Mouse (Mus musculus): Measurements from ENCODE around the gene Dynlrb2.

Gene Dynlrb2

GRCm38 (mm10) chr8:116504477-116505120 is at the start of gene Dynlrb2:
Gene Dynlrb2, plus strand, starts transcription at chr8:116504974.
- DNase-seq: peak; percentile 92 to 96

DNA sequence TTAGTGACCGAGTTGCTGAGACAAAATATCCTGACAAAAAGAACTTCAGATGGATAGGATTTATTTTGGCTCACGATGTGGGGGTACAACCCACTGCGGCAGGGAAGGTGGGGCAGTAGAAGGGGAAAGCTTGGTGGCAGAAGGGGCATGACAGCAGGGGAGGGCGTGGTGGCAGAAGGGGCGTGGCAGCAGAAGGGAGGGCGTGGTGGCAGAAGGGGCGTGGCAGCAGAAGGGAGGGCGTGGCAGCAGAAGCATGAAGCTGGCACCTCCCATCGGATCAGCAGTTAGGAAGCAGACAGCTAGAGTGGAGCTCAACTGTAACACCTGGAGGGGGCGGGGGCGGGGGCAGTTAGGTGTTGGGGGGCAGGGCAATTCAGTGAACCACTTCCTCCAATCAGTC is 46.2 kb upstream of the Dynlrb2 start:
- no peak for DNase-seq

DNA sequence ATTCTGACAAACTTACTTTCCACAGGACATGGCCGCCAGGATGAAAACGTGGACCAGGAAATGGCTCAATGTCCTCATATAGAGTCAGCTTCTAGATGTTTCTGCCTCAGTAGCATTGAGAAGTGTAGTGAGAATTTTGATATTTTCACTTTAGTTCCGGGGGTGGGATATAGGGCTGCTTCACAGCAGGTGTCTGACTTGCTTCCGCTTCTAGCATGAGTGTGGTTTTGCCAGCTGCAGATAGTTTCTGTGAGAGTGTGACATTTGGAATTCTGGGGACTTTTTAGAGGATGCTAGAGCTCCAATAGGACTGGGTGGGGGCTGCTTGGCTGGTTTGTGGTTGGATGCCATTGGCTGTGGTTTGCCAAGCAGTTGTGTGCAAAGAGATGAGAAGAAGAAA is 43.3 kb upstream of the Dynlrb2 start:
- no peak for DNase-seq

GRCm38 (mm10) chr8:116466586-116466985 is 38.2 kb upstream of the Dynlrb2 start:
- DNase-seq: no peak

DNA sequence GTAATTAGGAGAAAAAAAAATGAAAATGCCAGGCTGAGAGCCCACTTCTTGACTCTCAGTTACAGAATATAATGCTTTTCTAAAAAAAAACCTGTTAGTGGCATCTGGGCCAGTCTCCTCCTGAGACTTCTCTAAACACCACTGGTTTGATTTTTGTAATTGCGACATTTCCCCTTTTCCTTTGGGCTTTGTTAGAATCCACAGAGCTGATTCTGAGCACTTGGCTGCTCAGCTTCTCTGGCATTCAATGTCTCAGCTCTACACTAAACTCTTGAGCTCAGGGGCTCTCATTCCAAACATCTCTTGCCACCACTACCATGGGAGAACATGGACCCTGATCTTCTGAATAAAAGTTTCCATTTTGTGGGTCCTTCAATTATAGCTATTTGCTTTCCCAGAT is 37.7 kb upstream of the Dynlrb2 start:
- no peak for DNase-seq

- DNase-seq: no peak
Measured at GRCm38 (mm10) chr8:116477941-116478340, 26.8 kb upstream of the Dynlrb2 start.

GRCm38 (mm10) chr8:116478681-116479080 is 26.1 kb upstream of the Dynlrb2 start:
- DNase-seq: no peak

DNA sequence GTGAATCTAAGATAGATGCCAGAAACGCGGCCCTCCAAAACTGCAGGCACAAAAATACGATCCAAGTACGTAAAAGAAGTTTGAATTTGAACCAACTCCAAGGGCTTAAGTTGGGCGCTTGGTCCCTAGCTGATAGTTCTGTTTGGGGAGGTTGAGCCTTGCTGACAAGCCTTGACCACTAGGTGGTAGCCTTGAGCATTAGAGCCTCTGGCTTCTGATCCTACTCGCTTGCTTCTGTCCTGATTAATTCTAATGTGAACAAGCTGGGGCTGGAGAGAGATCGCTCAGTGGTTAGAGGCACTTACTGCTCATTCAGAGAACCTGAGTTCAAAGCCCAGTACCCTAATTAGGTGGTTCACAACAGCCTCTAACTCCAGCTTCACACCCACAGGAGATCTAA is 23.9 kb upstream of the Dynlrb2 start:
- DNase-seq: peak; percentile 49 to 57

DNA sequence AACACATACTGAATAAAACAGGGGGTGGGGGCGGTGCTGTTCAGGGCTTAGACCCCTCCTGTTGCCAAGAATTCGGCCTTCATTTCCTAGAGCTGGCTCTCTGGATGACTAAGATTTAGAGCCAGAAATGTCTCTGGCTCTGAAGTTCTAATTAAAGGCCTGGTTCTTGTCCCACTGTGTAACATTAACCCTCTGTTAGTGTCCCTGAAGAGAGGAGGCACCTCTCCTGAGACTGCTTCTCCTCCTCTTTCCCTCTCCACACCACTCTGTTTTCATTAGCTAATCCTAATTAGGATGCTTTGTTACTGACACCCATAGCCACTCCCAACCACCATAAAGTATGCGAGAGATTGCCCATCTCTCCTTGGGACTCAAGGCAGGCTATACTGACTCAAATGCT is 22.0 kb upstream of the Dynlrb2 start:
- no peak for DNase-seq

DNA sequence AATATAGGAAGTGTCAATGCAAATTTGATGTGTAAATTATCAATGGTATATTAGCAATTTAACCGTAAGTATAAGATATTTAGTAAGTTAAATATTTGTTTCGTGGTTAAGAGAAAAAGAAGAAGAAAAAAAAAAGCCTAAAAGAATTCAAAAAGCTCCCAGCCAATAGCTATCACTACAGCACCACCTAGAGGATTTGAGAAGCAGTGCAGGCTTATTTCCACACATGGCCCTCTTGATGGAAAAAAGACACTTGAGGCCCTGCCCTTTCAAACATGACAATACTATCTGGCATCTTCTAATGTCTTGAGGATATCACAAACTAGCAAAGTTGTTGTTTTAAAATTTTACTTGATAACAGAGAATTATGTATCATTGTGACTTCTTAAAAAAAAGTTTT is 20.7 kb upstream of the Dynlrb2 start:
- no peak for DNase-seq

GRCm38 (mm10) chr8:116488546-116488945 is 16.2 kb upstream of the Dynlrb2 start:
- no peak for DNase-seq

GRCm38 (mm10) chr8:116500057-116500809 is 4.5 kb upstream of the Dynlrb2 start:
- DNase-seq: peak in 1 of 2 experiments; percentile 12

DNA sequence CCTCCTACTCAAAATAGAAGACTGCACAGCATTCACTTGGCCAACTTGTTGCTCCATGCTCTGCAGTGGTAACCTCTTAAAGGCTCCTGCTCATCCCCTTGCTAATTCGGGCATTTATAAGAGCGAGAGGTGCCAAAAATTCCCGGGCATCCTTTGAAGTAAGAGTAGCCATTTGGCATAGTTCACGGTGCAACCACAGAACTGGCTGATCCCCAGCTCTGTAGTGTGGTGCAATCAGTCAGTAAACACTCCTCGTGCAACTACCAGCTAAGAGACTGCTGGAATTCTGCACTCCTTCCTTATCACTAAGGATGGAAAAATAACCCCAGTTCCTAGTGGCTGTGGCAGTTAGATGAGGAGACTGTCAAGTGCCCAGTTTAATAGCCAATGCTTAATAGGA is 3.9 kb downstream of the Dynlrb2 start:
- DNase-seq: peak; percentile 88 to 90

DNA sequence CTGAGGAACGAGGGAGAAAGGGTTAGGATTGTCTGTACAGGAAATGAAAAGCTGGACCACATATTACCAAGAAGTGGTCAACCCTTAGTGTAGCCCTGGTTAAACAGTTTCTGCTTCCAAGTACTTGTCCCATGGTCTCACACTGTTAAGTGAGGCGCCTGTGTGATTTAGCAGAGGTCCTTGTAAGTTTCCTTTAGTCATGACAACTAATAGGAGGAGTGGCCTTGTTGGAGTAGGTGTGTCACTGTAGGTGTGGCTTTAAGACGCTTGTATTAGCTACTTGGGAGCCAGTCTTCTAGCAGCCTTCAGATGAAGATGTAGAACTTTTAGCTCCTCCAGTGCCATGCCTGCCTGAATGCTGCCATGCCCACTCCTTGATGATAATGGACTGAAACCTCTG is 4.5 kb downstream of the Dynlrb2 start:
- peak; percentile 59 to 77 for DNase-seq

- DNase-seq: no peak
Measured at GRCm38 (mm10) chr8:116519676-116520075, 14.9 kb downstream of the Dynlrb2 start.

- DNase-seq: no peak
Measured at GRCm38 (mm10) chr8:116521208-116521607, 16.4 kb downstream of the Dynlrb2 start.

DNA sequence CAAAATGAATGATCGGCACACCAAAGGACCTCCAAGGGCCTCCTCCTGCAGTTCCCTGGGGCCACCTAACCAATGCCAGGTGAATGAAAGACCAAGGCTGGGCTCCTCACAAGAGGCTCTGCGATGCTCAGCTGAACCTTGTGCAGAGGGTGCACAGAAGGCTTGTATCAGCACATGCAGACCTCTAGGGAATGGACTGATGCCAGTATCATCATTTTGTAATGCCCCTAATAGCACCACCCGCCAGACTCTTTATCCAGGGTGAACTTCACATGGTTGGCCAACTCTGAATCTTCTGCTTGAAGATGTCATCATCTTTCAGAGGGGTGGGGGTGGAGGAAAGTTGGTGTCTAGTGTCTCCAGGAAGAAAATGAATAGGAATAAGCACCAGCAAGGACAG is 16.9 kb downstream of the Dynlrb2 start:
- no peak for DNase-seq

DNA sequence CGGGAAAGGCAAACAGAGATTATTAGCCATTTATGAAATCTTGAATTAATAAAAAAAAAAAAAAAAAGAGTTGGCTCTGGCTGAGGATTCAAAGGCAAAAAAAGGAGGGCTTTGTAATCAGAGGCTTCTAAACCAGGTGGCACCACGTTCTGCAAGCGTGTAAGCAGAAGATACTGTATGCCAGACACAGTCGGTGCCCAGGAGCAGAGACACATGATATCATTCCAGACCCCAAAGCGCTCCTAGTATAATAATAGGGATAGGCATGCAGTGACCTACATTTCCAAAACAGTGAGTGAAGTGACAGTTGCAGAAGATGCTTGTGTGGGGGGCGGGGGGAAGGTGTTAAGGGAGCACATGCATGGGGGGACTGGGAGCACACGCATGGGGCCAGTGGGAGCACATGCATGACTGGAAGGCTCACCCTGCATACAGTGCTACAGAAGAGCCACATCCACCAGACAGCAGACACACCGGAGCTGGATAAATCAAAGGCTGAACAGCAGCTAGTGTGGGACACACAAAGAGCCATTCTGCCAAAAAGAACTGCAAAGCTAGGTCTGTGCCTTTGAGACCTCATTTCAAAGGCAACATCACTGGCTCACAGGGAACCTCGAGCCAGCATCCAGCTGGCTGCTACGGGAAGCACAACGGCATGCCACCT is 17.5 kb downstream of the Dynlrb2 start:
- DNase-seq: no peak

DNA sequence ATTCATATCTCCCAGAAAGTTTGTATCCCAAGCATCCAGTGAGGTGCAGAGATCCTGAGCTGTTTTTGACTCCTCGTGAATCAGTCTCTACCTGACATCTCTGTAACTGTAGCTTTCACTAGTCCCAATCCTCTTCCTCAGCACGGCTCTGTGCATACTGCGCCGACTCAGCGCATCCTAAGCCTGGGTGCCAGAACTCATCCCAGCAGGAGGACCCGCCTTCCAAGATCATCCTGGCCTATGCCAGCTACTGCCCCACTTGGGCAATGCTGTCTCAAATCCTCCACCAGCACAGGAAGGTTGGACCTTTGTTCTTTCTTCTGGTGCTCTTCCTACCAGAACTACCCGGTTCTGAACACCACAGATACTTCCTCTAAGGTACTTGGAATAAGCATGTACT is 20.1 kb downstream of the Dynlrb2 start:
- no peak for DNase-seq

- no peak for DNase-seq
Measured at GRCm38 (mm10) chr8:116528736-116529135, 24.0 kb downstream of the Dynlrb2 start.

DNA sequence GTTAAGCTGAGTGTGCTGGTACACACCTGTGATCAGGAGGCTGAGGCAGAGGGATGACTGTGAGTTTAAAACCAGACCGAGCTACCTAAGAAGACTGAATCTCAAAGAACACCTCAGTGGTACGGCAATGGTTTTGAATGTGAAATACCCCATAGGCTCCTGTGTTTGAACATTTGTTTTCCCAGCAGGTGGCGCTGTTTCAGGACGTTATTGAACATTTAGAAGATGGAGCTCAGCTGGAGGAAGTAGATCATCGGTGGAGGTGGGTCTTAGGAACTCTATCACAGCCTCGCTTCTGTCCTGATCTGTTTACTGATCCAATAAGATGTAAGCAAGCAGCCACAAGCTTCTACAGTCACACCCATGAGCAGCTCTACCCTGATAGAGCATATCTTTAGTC is 28.3 kb downstream of the Dynlrb2 start:
- DNase-seq: no peak

GRCm38 (mm10) chr8:116536786-116537185 is 32.0 kb downstream of the Dynlrb2 start:
- no peak for DNase-seq

- no peak for DNase-seq
Measured at GRCm38 (mm10) chr8:116538763-116539162, 34.0 kb downstream of the Dynlrb2 start.

GRCm38 (mm10) chr8:116540136-116540535 is 35.4 kb downstream of the Dynlrb2 start:
- DNase-seq: no peak
